Mouse (Mus musculus) liver, postnatal 0 days (tissue): ENCODE results near the gene Blm.

Experiments used
- CTCF ChIP-seq: sonication (generic); IDR thresholded peaks from 2 replicates; pipeline ENCODE4 v1.5.1; 2016; ENCODE audit warnings: antibody characterized with exemption, low read depth
- EP300 ChIP-seq: IDR thresholded peaks from 2 replicates; pipeline ENCODE4 v1.6.1; 2016; ENCODE audit warnings: antibody characterized with exemption, low read depth, mild to moderate bottlenecking

- TF ChIP-seq CTCF (no peak), EP300 (no peak)
These were observed 43.8 kb downstream of the Blm start for GRCm38 (mm10) chr7:80491086-80491485.
